Mouse (Mus musculus) granulocyte monocyte progenitor cell, adult 5-6 weeks (primary cell): ENCODE measurements around the gene Rab6b. TPM values are rescaled to one million over a fixed set of nuclear protein-coding genes. Genes with fewer than 3 reads are reported as not detected.
A peak's percentile ranks its signal among the peaks of the same experiment; 100 is the strongest.

Experiments
- ATAC-seq: replicated peaks from 2 replicates; pipeline ENCODE4 v1.8.0; 2016; ENCODE audit warnings: mild to moderate bottlenecking, moderate TSS enrichment, inconsistent platforms; ENCODE audit not compliant: poor library complexity, severe bottlenecking
- total RNA-seq, 2 experiments: library from RNA; stranded (forward) in 1 of 2; stranded (reverse) in 1 of 2; fragments of 200-712, 200-1000 nt in 1 of 2; fragments of >200 nt in 1 of 2; fragmentation: Nextera tagmentation in 1 of 2; gene quantifications; 2 replicates each; pipeline ENCODE4 v1.2.3; 2014 to 2017

Rab6b gene
- 0.11 and 0.23 TPM in 2 replicates for total RNA-seq (2014; fragmentation: Nextera tagmentation)
- 0.15 and 0.17 TPM in 2 replicates for total RNA-seq (2017)

DNA sequence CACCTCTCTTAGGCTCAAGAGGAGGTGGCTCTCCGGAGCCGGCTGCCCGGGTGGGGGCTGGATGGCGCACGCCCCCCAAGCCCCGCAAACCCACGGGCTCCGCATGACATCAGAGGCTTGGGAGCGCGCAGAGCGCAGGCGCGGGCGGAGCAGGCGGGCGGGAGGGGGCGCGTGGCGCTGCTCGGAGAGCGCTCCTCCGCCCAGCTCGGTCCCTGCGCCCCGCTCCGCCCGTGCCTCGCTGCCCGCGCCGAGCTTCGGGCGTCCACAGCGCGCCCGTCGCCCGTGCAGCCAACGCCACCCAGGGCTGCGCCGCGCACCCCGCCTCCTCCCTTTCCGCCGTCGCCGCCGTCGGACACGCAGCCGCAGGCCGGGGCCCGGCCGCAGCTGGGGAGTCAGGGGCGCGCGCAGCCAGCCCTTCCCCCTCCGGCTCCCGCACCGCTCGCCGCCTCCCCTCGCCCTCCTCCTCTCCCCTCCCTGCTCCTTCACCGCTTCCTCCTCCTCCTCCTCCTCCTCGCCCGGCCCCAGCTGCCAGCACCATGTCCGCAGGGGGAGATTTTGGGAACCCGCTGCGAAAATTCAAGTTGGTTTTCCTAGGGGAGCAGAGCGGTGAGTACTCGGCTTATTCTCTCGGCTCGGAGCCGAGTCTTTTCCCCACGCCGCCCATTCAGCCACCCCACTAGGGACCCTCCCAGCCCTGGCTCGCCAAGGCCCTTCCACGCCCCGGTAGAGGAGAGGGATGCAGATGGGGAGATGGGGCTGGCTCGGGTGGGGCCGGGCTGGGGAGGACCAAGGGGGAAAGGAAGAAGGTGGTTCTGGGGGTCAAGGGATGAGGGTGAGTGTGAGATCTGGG lies at the start of gene Rab6b:
Rab6b (plus strand) TSS at position 167 of the 850 bp plus-strand sequence.
- ATAC-seq = peak; percentile 54

GRCm38 (mm10) chr9:103063591-103063990 lies 48.0 kb upstream of the Rab6b start:
- ATAC-seq = no peak

GRCm38 (mm10) chr9:103066845-103067244 lies 44.7 kb upstream of the Rab6b start:
- no peak for ATAC-seq

GRCm38 (mm10) chr9:103067651-103068050 lies 43.9 kb upstream of the Rab6b start:
- ATAC-seq = no peak

DNA sequence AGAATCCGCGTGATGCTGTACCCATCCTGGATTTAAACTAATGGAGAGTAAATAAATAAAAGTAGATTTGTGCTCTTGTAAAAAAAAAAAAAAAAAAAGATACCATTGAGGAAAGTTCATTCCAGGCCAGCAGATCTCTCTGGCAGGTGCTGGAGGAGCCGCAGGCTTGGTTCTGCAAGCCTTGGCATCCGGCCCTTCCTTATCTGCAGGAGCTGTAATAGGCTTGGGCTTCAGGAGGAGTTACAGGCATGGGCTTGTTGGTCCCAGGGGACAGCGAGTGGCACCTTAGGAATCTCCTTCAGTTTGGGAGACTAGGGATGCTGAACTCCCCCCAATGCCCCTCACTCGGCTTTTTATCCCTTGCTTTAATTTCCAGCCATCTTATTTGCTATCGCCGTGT lies 42.8 kb upstream of the Rab6b start:
- no peak for ATAC-seq

DNA sequence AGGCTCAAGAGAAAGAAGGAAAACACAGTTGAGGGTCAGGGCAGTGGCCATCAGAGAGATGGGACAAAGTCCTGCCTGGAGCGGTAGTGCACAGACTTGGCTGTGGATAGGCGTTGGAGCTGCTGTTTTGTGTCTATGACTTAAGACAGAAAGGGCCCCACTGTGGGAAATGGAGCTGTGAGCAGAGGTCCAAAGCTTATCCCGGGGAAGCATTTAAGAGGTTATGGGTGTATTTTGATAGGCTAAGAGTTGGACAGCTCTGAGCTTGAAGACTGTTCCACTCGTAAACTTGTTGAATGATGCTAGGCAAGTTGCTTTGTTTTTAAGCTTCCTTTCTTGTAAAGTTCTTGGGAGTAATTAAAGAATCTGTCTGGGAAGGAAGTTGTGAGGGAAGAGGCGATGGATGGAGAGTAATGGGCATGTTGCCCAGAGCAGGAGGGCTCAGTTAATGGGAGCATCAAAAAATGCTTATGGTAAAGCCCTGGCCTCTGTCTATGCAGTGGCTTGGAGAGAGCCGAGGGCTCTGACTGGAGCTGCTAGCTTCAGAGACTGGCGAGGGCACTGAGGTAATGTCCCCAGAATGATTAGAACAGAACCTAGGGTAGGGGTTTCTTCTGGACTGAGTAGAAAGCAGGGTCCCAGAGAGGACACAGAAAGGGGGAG lies 39.9 kb upstream of the Rab6b start:
- no peak for ATAC-seq

DNA sequence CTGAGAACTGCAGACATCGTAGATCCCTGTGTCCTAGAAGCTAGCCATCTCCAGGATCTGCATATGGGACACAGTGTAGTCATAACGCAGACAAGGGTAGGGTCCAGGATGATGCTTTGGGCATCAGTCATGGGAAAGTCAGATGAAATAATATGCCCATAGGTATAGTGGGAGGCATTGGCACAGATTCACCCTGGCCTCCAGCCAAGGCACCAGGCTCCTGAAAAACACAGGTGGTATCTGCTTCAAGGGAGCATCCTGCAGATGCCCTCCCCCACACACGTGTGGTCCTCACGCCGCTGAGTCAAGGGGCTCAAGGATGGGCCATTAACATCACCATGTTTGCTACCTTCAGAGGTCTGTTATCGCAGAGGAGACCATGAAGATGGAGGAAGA lies 39.4 kb upstream of the Rab6b start:
- no peak for ATAC-seq

DNA sequence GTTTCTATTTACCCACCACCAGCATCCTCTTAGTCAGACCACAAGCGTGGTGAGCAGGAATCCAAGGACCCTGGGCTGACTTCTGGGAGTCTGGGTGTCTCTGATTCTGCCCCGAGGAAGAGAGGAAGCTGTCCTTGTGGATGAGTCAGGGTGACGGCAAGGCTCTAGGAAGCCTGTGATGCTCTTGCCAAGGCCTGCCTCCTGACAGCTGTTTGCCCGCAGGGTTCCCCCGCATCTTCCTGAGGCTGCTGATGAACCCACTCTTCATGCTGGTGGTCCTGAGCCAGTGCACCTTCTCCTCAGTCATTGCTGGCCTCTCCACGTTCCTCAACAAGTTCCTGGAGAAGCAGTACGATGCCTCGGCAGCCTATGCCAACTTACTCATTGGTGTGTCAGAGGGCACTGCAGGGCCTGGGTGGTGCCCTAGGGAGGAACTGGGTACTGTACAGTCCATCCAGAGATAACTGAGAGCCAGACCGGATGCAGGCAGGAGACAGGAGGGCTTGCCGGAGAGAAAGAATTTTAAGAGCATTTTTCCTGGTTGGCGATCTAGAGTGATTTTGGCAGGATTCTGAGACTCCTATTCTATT lies 38.6 kb upstream of the Rab6b start:
- ATAC-seq = no peak

GRCm38 (mm10) chr9:103076836-103077531 lies 34.6 kb upstream of the Rab6b start:
- no peak for ATAC-seq

- no peak for ATAC-seq
Observed at GRCm38 (mm10) chr9:103078194-103078691, 33.3 kb upstream of the Rab6b start.

DNA sequence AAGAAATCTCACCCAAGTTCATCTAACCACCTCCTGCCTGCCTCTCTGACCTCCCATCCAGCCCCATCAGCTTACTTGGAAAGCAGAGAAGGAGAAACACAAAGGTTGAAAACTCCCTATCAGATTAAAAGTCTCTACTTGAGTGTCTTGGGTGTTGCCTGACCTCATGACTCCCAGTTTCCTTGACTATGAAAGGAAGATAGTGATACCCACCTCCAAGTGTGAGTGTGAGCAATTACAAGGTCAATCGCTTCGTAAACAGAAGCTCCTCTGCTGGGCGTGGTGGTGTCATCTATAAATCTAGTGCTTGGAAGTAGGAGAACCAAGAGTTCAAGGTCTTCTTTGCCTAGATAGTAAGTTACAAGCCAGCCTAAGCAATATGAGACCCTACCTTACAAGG lies 31.4 kb upstream of the Rab6b start:
- ATAC-seq = no peak

DNA sequence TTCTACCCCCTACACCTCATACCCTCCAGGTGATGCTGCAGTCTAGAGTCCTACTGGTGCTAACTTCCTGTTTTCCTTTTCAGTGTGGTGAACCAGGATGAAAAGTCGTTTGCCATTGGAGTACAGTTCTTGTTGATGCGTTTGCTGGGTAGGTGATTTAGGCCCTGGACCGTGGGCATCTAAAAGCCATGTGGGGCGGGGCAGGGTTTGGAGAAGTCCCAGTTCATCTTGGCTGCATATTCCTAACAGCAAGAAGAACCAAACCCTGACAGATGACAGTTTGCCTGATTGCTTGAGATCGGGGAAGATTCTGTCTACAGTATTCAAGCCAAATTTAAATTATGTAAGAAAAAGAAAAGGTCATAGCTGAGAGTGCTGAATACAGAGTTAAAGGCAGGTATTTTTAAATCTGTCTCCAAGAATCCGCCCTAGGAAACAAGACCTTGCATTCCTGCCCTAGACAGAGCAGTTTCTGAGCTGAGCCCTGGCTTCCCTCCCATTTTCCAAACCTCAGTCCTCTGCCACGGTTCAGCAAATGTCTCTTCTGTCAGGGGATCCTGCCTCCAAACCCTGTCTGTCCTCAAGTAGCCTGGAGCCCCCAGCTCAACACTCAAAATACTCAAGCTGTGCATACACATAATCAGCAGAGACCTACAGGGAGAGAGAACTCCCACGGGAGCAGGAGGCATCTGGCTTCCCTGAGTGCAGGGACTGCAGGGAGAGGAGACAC lies 29.2 kb upstream of the Rab6b start:
- no peak for ATAC-seq

DNA sequence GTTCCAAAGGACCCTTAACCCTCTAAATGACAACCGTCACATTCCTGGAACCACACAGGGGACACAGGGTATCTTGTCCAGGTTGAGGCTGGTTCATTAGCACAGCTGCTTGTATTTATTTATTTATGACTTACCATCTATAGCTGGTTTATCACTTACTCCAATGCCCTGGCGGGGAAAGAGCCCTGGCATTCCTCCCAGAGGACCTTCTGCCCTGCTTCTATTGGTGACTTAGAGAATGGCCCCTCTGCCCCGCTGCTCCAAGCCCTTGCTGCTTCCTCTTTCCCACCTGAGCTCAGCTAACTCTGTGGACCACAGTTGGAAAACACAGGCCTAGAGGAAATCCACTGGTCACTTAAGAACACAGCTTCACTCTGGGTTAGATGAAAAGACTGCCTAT lies 28.2 kb upstream of the Rab6b start:
- ATAC-seq = 0 out of 2 replicates have a peak, but pooled peaks have one; percentile 20

DNA sequence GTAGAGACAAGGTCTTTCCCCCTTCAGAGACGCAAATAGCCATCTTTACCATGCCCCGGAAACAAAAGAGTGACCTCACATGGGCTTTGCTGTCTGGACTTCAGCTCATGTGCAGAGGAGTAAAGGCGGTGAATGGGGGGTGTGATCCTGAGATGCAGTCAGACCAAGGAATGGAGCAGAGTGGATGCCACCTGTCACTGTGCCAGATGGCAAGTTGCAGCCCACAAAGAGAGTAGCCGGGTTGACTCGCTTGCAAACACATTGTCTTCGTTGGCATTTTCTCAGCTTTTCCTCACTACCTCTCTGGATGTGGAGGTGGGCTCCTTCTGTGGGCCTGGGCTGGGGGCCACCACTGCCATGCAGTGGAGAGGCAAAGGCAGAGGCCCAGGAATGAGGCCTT lies 24.9 kb upstream of the Rab6b start:
- no peak for ATAC-seq

GRCm38 (mm10) chr9:103087301-103087700 lies 24.3 kb upstream of the Rab6b start:
- ATAC-seq = no peak

- no peak for ATAC-seq
Observed at GRCm38 (mm10) chr9:103088661-103089060, 22.9 kb upstream of the Rab6b start.

- ATAC-seq = no peak
Observed at GRCm38 (mm10) chr9:103090116-103090875, 21.3 kb upstream of the Rab6b start.

- ATAC-seq = no peak
Observed at GRCm38 (mm10) chr9:103091039-103091883, 20.3 kb upstream of the Rab6b start.
